Mouse (Mus musculus) lung, postnatal 0 days (tissue): ENCODE data around the gene Cela1.

ENCODE experiments used
- CTCF ChIP-seq: IDR thresholded peaks from 2 replicates; pipeline ENCODE4 v1.5.1; 2016; ENCODE audit warnings: antibody characterized with exemption, mild to moderate bottlenecking
- EP300 ChIP-seq: IDR thresholded peaks from 2 replicates; pipeline ENCODE4 v1.6.1; 2016; ENCODE audit warnings: antibody characterized with exemption, mild to moderate bottlenecking, control low read depth

DNA sequence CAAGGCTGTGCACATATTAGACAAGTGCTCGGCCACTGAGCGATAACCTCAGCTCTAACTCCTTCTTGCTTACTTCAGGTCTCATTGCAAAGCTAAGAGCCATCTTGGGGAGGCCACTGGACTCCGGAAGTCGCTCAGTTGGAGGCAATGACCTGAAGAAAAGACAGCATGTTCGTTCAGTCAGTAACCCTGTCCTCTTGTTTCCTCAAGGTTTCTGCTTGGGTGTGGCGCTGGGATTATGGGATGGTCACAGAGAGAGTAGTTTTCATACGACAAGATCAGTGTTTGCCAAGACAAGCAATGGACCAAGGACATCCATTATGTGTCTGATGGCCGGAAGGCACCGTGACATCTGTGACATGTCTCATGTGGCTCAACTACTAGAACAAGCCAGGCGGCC lies 13.2 kb downstream of the Cela1 start:
- TF ChIP-seq CTCF, result no peak
- TF ChIP-seq EP300, result no peak
